Mouse (Mus musculus): ENCODE measurements at regions not wholly inside any gene's neighbourhood (a gene's known extent, or its start where the extent isn't known, plus 50 kb on each side); places are given as distances from the start of the nearest gene placed in this dataset.

DNA sequence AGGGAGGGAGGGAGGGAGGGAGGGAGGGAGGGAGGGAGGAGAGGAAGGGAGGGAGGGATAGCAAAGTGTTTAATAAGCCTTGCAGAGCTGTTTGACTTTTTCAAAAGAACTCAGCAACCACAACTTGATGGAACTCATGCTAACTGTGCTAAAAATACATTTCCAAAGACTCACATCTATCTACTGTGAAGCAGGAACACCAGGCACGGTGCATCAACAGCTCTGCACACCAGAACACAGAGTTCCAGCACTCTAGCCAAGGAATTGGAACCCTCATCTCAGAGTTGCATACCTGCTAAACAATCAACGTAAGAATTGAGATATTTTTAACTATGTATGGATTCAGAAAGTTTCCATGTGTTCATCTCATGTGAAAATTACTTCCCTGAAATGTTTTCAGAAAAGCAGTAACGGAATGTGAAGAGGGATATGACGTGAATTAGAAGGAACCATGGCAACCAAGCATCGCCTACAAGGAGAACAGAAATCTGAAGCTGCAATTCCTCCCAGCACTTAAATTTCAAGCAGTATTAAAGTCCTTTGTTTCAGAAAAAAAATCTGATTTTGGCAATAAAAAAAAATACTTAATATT, 256.3 kb downstream of the Ube2cbp start:
- intact Hi-C loops (cut with DNase I) = no loop called here
- DNase-seq (ENCODE audit: low spot score) = no peak

DNA sequence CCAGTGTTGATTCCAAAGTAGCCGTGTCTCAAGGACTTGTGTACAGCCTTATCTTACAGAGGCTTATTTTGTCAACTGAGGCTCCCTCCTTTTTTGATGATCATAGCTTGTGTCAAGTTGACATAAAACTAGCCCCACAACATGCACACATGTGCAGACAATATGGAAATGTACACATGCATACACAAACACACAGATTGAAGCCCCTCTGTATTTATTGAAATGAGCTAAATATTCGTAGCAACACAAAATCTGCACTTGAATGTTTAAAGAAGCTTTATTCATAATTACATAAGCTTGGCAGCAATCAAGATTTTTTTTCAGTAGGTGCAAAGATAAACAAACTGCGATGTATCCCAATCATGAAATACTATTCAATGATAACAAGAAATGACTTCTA, 253.5 kb downstream of the Ube2cbp start:
- intact Hi-C loops (cut with DNase I) = no loop called here
- no peak for DNase-seq (ENCODE audit: low spot score)

DNA sequence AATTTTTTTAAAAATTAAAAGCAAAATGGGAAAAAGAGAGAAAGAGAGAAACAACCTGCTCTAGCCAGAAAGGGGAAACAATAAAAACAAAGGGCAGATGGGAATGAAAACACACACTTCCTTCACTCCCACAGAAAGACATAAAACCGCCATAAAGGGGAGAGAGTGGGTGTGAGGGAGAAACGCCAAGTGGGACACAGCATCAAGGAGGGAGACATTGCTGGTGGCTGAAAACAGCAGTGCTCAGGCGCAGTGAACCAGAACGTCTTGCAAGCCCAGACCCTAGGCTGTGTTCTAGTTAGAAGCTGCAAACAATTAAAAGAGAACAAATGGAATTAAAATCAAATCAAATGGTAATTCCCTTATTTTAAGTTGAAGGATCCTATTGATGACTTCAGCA, 245.1 kb downstream of the Ube2cbp start:
- intact Hi-C loops (cut with DNase I) = no loop called here
- DNase-seq (ENCODE audit: low spot score) = no peak

DNA sequence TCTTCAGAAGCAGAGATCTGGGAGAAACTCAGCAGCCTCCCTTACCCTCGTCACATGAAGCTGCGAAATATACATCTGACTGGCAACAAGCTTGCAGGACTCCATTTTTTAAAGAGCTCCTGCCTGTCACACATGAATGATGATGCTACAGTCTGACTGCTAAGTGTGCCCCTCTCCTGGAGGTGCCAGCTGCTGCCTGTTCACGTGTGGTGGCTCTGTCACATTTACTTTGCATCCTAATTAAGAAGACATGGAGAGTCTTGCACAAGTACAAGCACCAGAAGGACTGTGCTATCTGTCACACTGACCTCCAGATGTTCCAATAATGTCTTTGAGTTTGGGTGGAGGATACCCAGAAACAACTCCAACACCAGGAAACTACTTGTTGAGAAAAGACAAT, 240.2 kb downstream of the Ube2cbp start:
- intact Hi-C loops (cut with DNase I) = no loop called here
- no peak for DNase-seq (ENCODE audit: low spot score)

DNA sequence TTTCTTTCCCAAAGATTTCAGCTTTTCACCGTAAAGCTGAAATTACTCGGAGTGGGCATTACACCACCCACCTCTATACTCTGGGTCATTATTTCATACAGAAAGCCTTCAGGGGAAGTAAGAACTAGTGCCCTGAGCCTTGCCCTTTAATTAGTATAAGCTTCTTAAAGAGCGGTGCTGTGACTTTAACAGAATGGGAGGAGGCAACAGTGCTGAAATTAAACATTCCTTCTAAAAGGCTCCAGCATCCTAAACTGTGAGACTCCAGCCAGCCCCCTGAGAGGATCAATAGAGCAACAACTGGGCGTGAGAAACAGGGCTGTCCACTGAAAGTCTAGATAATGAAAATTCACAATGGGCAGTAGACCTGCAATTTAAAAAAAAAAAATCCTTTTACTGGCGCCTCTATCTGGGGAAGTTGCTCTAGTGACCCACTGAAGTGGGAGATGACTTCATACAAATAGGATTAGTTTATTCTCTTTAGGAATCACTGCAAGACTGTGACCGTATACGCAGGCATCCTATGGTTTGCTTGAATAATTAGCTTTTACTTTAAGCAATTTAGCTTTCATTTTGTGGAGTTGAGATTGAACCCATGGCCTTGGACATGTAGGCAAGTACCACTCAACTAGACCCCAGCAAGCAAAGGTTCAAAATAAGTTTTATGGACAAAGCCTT, 233.9 kb downstream of the Ube2cbp start:
- no peak for DNase-seq (ENCODE audit: low spot score)
- intact Hi-C loops (cut with DNase I) = no loop called here

DNA sequence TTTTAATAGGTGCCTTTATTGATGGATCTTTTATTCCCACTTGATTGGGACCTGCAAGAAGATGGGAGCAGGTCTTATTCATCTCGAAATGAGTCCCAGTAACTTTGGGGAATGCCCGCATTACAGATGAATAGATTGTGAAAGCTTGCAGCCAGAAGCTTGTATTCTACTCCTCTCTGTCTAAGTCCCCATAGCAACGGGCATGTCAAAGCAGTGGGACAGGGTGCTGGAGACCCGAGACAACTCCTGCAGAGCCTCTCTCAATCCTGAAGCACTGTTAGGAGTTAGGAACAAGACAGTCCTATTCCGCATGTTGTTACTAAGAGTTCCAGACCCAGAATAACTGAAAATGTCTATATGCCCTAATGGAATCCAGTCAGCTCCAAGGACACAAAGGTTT, 233.1 kb downstream of the Ube2cbp start:
- intact Hi-C loops (cut with DNase I) = no loop called here
- DNase-seq (ENCODE audit: low spot score) = no peak

DNA sequence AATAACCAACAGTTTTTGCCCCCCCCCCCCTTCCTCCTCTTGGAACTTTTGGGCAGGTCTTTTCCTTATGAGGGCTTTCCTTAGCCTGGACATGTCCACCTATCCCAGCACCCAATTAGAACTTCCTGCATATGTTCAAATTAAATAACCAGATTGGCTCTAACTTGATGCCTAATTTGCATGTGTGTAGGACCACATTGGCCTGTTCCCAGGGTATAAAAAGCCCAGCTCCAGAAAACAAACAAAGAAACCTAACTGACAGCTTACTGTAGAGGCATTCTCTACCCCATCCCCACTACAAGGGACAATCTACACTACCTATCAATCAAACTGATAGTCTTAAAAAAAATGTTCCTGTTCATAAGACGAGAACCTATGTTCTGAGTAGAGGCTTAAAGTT, 232.6 kb downstream of the Ube2cbp start:
- intact Hi-C loops (cut with DNase I) = no loop called here
- DNase-seq (ENCODE audit: low spot score) = no peak

DNA sequence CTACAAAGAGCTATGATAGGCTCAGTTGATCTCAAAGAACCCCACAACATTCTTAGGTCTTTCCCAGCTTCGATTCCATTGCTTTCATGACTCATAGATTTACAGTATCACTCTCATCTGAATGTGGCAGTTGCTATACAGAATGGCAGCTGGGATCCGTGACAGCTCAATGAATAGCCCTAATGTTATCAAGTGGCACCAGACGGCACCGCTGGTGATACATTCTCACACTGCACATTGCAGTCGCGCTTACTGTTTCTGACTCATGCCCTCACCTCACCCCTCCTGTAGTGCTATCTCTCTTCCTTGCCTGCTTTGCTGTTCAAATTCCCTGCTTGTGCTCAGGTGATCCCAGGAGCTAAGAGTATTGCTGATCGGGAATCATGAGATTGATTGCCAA, 231.0 kb downstream of the Ube2cbp start:
- DNase-seq (ENCODE audit: low spot score) = no peak
- intact Hi-C loops (cut with DNase I) = no loop called here

DNA sequence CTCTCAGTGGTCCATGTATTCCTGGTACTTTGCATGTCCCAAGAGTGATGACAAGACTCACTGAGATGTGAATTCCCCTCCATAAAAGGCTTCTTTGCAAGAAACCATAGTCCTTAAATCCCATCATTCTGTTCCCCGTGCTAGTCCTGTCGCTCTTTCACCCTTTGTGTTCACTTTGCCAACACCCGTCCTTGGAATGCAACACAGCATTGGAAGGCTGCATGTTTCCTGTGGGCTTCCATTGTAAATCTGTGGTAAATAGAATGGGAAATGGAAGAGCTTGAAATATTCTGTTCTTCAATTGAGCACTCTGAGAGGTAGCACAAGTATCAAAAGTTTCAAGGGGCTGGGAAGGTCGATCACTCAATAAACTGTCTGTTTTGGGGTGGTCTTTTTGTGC, 226.1 kb downstream of the Ube2cbp start:
- intact Hi-C loops (cut with DNase I) = no loop called here
- no peak for DNase-seq (ENCODE audit: low spot score)

DNA sequence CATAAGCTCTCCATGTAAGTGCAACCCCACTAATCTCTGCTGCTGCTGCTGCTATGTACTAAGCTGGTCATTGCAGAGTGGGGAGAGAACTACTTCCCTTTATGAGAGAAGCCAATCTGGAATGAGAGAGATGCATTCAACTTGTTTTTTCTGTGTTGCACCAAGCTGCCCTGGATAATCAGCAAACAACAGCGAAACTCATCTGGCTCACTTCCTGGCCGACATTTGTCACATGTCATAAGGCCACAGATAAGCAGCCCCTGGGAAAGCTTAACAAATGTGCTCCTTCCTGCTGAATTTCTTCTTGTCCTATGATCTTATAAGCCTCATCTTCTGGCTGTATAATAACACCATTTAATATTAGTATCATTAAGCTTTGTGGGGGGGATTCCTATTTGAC, 224.5 kb downstream of the Ube2cbp start:
- intact Hi-C loops (cut with DNase I) = no loop called here
- DNase-seq (ENCODE audit: low spot score) = no peak

DNA sequence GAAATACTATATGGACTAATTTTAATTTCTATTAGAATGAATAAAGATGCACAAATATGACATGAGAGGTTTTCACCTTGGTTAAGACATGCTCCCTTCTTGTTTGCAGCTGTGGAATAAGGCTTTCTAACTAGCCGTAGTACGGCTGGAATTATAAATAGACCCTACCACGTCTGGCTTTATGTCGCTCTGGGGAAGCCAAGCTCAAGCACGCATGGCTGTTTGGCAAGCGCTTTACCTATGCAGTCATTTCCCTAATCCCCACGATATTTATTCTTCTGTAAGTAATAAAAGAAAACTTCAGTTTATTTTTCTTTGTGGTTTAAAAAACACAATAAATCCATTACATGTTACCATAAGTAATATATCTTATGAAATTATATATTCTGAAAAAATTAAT, 223.9 kb downstream of the Ube2cbp start:
- no peak for DNase-seq (ENCODE audit: low spot score)
- intact Hi-C loops (cut with DNase I) = no loop called here

DNA sequence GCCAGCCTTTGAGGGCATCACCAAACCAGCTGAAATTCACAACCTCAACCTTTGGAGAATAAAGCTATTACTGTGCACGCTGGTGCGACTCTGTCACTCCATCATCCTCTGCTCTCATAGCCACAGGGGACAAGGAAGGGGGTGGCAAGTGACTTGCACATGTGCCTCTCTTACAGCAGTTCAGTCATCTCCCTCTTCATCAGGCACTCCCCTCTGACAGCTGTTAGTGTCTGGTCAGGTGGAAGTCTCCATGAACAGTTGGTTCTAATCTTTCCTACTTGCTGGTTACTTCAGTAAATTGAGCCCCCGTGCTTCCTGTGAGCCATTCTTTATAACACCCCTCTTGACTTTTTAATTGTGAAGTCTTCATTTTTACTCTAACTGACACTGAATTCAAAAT, 214.6 kb downstream of the Ube2cbp start:
- DNase-seq (ENCODE audit: low spot score) = no peak
- intact Hi-C loops (cut with DNase I) = no loop called here

DNA sequence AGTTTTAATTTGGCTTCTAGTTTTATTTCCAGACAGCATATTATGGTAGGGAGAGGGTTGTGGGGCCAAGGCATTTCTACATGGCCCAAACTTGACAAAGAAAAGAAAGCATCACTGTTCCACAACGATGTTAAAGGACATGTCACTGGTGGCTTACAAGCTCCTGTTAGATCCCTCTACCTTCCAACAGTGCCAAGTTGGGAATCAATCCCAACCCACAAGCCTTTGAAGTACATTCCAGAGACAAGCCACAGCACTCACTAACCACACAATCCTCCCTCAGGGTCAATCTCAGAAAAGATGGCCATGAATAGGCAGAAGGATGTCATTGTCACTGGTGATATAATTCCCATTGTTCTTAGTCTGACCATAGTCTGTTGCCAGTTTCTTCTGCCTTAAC, 213.4 kb downstream of the Ube2cbp start:
- intact Hi-C loops (cut with DNase I) = no loop called here
- no peak for DNase-seq (ENCODE audit: low spot score)

Data from heart, postnatal 25 days (tissue).